Mouse (Mus musculus): Measurements from ENCODE around the gene Spag9.

DNA sequence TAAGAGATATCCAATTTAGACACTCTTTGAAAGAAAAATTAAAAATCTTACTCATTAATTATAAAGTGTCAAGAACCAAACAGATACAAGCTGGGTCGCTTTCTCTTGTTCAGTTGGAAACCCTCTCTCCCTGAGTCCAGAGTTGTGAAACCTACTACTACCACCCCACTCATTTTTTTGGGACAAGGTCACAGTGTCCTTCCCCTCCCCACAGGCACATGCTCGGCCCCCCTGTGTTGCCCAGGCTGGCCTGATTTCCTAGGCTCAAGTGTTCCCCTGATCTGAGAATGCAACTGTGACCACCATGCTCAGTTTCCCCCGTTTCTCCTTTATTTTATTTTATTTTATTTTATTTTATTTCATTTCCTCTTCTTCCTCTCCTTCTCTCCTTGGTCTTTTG, 158.3 kb downstream of the Spag9 start:
- TF ChIP-seq CTCF (IDR thresholded peaks at IDR 0.05; ENCODE audit: control insufficient read depth, insufficient read depth, insufficient read length) (no peak), MAX (IDR thresholded peaks at IDR 0.05) (no peak), FOSL1 (IDR thresholded peaks at IDR 0.05; ENCODE audit: insufficient read depth, low read length, poor library complexity, severe bottlenecking) (no peak), CEBPB (IDR thresholded peaks at IDR 0.05; ENCODE audit: low read depth) (no peak), USF1 (IDR thresholded peaks at IDR 0.05; ENCODE audit: low read depth) (no peak), MYOG (IDR thresholded peaks at IDR 0.05; ENCODE audit: control insufficient read depth, extremely low read depth, insufficient read length) (no peak), MYOD1 (IDR thresholded peaks at IDR 0.05; ENCODE audit: control insufficient read depth, insufficient read length, low read depth) (no peak)
